Mouse (Mus musculus): Measurements from ENCODE around the gene Hist2h3c2.

GRCm38 (mm10) chr3:96266132-96266710 lies 27.3 kb upstream of the Hist2h3c2 start:
- TF ChIP-seq CTCF (IDR thresholded peaks at IDR 0.05; ENCODE audit: insufficient read depth, low read length) (no peak), POLR2A (IDR thresholded peaks at IDR 0.05; ENCODE audit: borderline replicate concordance, extremely low read depth, low read depth, low read length) (no peak)

Data from lung, adult 2 months (tissue).